Mouse (Mus musculus) hindbrain, embryonic 13.5 days (tissue): Measurements from ENCODE around the gene Gm29776. TPM values are rescaled to one million over a fixed set of nuclear protein-coding genes. Genes with fewer than 3 reads are reported as not detected.

Experiments used
- ATAC-seq: fragments of 200-750 bp; cut with Nextera tagmentation; 2 replicates; pipeline ENCODE4 v1.8.0; 2017; ENCODE audit warnings: moderate TSS enrichment; ENCODE audit not compliant: low FRiP score
- H3K27ac ChIP-seq: fragments of 300-500 bp; sonication (generic); 2 replicates; pipeline ENCODE4 v1.5.1; 2015; ENCODE audit warnings: inconsistent platforms, mild to moderate bottlenecking, moderate library complexity
- H3K27me3 ChIP-seq: fragments of 300-500 bp; sonication (generic); 2 replicates; pipeline ENCODE4 v1.6.1; 2015; ENCODE audit warnings: mild to moderate bottlenecking, inconsistent platforms
- H3K36me3 ChIP-seq: fragments of 300-500 bp; sonication (generic); 2 replicates; pipeline ENCODE4 v1.6.1; 2015; ENCODE audit warnings: mild to moderate bottlenecking, inconsistent platforms
- H3K4me1 ChIP-seq: fragments of 300-500 bp; sonication (generic); replicated peaks from 2 replicates; pipeline ENCODE4 v1.6.1; 2015; ENCODE audit warnings: inconsistent platforms
- H3K4me2 ChIP-seq: fragments of 300-500 bp; sonication (generic); 2 replicates; pipeline ENCODE4 v1.6.1; 2015; ENCODE audit warnings: inconsistent platforms, mild to moderate bottlenecking, moderate library complexity
- H3K4me3 ChIP-seq: fragments of 300-500 bp; sonication (generic); 2 replicates; pipeline ENCODE4 v1.5.1; 2015; ENCODE audit warnings: mild to moderate bottlenecking, inconsistent platforms
- H3K9ac ChIP-seq: fragments of 300-500 bp; sonication (generic); 2 replicates; pipeline ENCODE4 v1.6.1; 2015; ENCODE audit warnings: mild to moderate bottlenecking, inconsistent platforms
- H3K9me3 ChIP-seq: fragments of 300-500 bp; sonication (generic); 2 replicates; pipeline ENCODE4 v1.6.1; 2016; ENCODE audit warnings: inconsistent platforms
- WGBS: fragments of 180-500 bp; shearing (Covaris S2); methylation state at CpG from one replicate; pipeline ENCODE4 v1.1.7; 2015; 5-methylcytosine and 5-hydroxymethylcytosine counted together
- polyA plus RNA-seq: library from polyadenylated mRNA; unstranded; fragments of >200 nt; fragmentation: Nextera tagmentation; extraction: Ambion mirVana; gene quantifications from 2 replicates; pipeline ENCODE4 v1.2.1, GENCODE M21; 2015

The Gm29776 gene
- polyA plus RNA-seq, 1 experiment from 2014 or later = 0.34 TPM

DNA sequence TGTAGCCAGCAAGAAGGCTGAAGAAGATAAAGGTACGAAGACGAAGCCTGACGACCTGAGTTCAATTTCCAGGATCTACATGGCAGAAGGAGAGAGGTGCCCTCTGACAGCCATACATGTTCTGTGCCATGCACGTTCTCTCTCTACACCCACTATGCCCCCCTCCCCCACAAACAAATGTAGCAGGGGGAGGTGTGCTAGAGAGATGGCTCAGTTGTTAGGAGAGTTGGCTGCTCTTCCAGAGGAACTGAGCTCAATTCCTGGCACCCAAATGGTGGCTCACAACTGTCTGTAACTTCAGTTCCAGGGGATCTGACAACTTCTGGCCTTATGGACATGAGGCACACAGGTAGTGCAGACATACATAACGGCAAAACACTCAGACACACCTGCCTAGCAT, 22.3 kb downstream of the Gm29776 start:
- Histone ChIP-seq H3K27me3 (no peaks in the 10 kb centered on the region), H3K36me3 (peaks cover 79% of the 10 kb centered on the region), H3K4me3 (no peak overlapping the region), H3K4me1 (no peaks in the 10 kb centered on the region), H3K4me2 (no peak overlapping the region), H3K9me3 (no peaks in the 10 kb centered on the region), H3K27ac (no peak overlapping the region), H3K9ac (no peak overlapping the region)
- WGBS = 87% methylated on average over 5 of the region's 5 CpGs
- no peak for ATAC-seq

DNA sequence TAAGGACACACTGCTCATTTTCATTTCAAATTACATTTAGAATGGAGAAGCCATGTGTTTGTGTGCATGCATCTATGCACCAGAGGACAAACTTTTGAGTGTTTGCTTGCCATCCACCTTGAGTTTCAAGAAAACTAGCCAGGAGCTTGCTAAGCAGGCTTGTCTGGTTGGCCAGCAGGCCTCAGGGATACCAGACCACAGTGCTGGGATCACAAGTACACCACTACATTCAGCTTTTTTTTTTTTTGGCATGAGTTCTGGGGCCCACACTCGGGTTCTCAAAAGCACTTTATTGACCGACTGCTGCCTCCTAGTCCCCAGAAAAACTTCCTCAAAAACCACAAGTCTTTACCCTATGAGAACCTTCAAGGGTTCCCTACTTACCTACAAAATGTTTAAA, 24.3 kb downstream of the Gm29776 start:
- Histone ChIP-seq H3K4me3 (no peak overlapping the region), H3K4me2 (no peak overlapping the region), H3K27me3 (no peaks in the 10 kb centered on the region), H3K27ac (no peak overlapping the region), H3K4me1 (no peaks in the 10 kb centered on the region), H3K9ac (no peak overlapping the region), H3K36me3 (peaks cover 79% of the 10 kb centered on the region), H3K9me3 (no peaks in the 10 kb centered on the region)
- WGBS = 89% methylated on average over 2 of the region's 2 CpGs
- ATAC-seq = no peak

- Histone ChIP-seq H3K4me1 (no peaks in the 10 kb centered on the region), H3K4me2 (no peak overlapping the region), H3K27ac (no peak overlapping the region), H3K27me3 (no peaks in the 10 kb centered on the region), H3K36me3 (peaks cover 85% of the 10 kb centered on the region), H3K9ac (no peak overlapping the region), H3K4me3 (no peak overlapping the region), H3K9me3 (no peaks in the 10 kb centered on the region)
- no peak for ATAC-seq
- 77% methylated on average over 4 of the region's 4 CpGs for WGBS
Observed at GRCm38 (mm10) chr14:54669381-54669780, 29.3 kb downstream of the Gm29776 start.

DNA sequence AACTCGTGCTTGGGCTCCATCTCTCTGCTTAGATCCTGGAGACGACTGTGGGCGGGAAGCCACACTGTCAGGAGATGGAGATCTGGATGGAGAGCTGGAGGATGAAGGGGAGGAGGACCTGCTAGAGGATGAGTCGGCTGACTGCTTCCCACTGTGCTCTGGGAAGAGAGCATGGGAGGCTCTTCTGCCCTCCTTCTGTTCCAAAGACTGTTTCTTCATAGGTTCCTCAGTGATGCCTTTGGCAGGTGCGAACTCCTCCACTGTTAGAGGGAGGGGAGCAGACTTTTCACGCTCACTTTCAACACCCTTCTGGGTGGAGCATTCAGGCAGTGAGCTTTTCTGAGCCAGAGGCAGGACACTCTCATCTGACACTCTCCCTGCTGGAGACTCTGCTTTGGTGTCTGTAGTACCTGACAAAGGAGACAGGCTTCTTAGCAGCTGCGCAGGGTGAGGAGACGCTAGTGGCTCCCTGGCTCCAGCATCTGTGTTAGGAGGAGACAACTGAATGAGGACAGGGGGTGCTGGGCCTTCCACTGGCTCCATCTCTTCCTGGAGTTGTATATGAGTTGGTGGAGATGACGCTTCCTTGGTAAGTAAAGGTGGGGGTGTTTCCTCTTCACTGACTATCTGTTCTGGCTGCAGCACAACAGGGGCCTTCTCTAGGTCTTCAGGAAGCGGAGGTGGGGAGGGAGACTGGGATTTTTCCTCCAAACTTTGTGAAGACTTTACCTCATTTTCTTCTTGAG, 34.0 kb downstream of the Gm29776 start:
- no peaks in the 10 kb centered on the region for H3K4me1 ChIP-seq
- H3K4me2 ChIP-seq = no peak overlapping the region
- H3K9me3 ChIP-seq = no peaks in the 10 kb centered on the region
- peaks cover 97% of the 10 kb centered on the region for H3K36me3 ChIP-seq
- no peak overlapping the region for H3K27ac ChIP-seq
- WGBS = 90% methylated on average over 10 of the region's 10 CpGs
- no peak overlapping the region for H3K4me3 ChIP-seq
- H3K27me3 ChIP-seq = no peaks in the 10 kb centered on the region
- no peak for ATAC-seq
- H3K9ac ChIP-seq = no peak overlapping the region

GRCm38 (mm10) chr14:54660009-54660408, 38.6 kb downstream of the Gm29776 start:
- Histone ChIP-seq H3K27ac (no peak overlapping the region), H3K4me3 (no peak overlapping the region), H3K27me3 (no peaks in the 10 kb centered on the region), H3K36me3 (peaks cover 92% of the 10 kb centered on the region), H3K9ac (no peak overlapping the region), H3K4me2 (no peak overlapping the region), H3K4me1 (no peaks in the 10 kb centered on the region), H3K9me3 (no peaks in the 10 kb centered on the region)
- WGBS = 99% methylated on average over 2 of the region's 2 CpGs
- no peak for ATAC-seq

GRCm38 (mm10) chr14:54653496-54653895, 45.1 kb downstream of the Gm29776 start:
- Histone ChIP-seq H3K4me2 (peak overlapping the region; percentile 97), H3K27me3 (no peaks in the 10 kb centered on the region), H3K9me3 (no peaks in the 10 kb centered on the region), H3K9ac (peak overlapping the region; percentile 90), H3K4me3 (peak overlapping the region; percentile 72), H3K36me3 (peaks cover 65% of the 10 kb centered on the region), H3K27ac (peak overlapping the region; percentile 91), H3K4me1 (peaks cover 48% of the 10 kb centered on the region)
- peak; percentile 83 for ATAC-seq
- WGBS = under 1% methylated on average over 12 of the region's 12 CpGs

GRCm38 (mm10) chr14:54652787-54653186, 45.8 kb downstream of the Gm29776 start:
- Histone ChIP-seq H3K36me3 (peaks cover 65% of the 10 kb centered on the region), H3K4me1 (peaks cover 55% of the 10 kb centered on the region), H3K9ac (peak overlapping the region; percentile 90), H3K4me3 (peak overlapping the region; percentile 72), H3K4me2 (peak overlapping the region; percentile 97), H3K9me3 (no peaks in the 10 kb centered on the region), H3K27ac (peak overlapping the region; percentile 91), H3K27me3 (no peaks in the 10 kb centered on the region)
- ATAC-seq = no peak
- WGBS = 0% methylated on average over 7 of the region's 7 CpGs

DNA sequence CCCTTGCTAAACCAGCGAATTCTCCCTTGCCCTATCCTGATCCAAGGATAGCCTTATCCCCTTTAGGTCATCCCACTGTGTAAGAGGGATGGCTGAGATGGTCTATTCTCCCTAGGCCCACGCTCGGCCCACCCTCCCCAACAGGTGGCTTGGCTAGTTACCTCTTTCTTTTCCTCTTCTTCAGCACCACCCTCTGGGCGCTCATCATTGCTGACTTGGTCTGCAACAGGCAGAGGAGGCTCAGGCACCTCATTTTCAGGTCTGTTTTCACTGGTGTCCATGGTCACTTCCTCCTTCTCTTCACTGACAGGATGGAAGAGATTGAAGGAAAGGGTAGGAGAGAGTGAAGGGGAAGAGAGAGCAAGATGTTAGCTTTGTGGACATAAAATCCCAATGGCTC, 47.1 kb downstream of the Gm29776 start:
- H3K27ac ChIP-seq = peak overlapping the region; percentile 58
- H3K36me3 ChIP-seq = peaks cover 65% of the 10 kb centered on the region
- peak overlapping the region; percentile 90; the same call in 1 of the 2 replicates for H3K9ac ChIP-seq
- H3K9me3 ChIP-seq = no peaks in the 10 kb centered on the region
- peak overlapping the region; percentile 72 for H3K4me3 ChIP-seq
- peaks cover 55% of the 10 kb centered on the region for H3K4me1 ChIP-seq
- H3K27me3 ChIP-seq = no peaks in the 10 kb centered on the region
- 0 out of 2 replicates have a peak, but pooled peaks have one; percentile 5 for ATAC-seq
- 76% methylated on average over 4 of the region's 4 CpGs for WGBS
- peak overlapping the region; percentile 97 for H3K4me2 ChIP-seq

- no peaks in the 10 kb centered on the region for H3K9me3 ChIP-seq
Observed at GRCm38 (mm10) chr14:54650621-54651454, 47.8 kb downstream of the Gm29776 start.

DNA sequence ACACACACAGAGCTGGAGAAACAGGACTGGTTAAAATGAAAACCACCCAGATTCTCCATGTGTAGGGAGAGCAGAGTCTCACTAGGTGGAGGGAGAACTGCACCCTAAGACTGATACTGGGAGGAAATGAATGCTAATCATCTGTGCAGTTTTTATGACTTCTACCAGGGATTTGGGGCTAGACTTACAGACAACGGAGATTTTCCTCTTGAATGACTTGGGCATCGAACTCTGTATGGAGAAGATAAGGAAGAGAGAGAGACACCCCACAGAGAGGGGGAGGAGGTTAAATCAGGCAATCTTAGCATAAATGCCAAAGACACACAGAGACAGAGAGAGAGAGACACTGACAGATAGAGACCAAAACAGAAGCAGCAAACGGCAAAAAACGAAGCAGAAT, 50.7 kb downstream of the Gm29776 start:
- ATAC-seq = no peak
- Histone ChIP-seq H3K4me1 (peaks cover 46% of the 10 kb centered on the region), H3K27ac (no peak overlapping the region), H3K36me3 (peaks cover 84% of the 10 kb centered on the region), H3K27me3 (no peaks in the 10 kb centered on the region), H3K4me2 (no peak overlapping the region), H3K9ac (no peak overlapping the region), H3K4me3 (no peak overlapping the region), H3K9me3 (no peaks in the 10 kb centered on the region)
- 83% methylated on average over 4 of the region's 4 CpGs for WGBS

More at GRCm38 (mm10) chr14:54650621-54651454, 47.8 kb downstream of the Gm29776 start:
- WGBS = 63% methylated on average over 23 of the region's 23 CpGs
- Histone ChIP-seq H3K27me3 (no peaks in the 10 kb centered on the region), H3K9ac (no peak overlapping the region), H3K36me3 (peaks cover 65% of the 10 kb centered on the region), H3K4me2 (peak overlapping the region; percentile 97), H3K4me3 (peak overlapping the region; percentile 72), H3K4me1 (peaks cover 55% of the 10 kb centered on the region), H3K27ac (peak overlapping the region; percentile 58)
- ATAC-seq = peak; percentile 33

DNA sequence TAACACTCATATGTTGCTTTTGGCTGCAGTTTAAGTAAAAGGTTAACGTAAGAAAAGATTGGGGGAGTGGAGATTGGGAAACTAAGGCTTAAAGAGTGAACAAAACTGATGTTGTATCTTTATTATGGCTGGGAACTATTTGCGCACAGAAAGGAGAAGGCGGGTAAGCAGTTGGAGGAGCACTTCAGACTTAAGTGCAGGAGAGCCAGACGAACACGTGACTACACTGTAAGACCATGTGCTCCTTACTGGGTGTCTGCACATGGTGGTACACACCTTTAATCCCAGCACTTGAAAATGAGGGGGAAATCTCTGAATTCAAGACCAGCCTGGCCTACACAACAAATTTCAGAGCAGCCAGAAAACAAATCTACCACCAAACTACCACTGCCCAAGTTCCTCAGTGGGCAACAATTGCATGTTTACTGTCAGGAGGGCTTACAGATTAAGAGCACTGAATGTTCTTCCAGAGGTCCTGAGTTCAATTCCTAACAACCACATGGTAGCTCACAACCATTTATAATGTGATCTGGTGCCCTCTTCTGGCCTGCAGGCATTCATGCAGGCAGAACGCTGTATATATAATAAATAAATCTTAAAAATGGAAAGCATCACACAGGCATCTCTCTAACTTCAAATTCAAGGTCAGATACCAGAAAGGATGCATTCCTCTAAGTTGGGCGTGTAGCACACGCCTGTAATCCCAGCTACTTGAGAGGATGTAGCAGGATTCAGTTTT, 51.6 kb downstream of the Gm29776 start:
- WGBS = 93% methylated on average over 8 of the region's 8 CpGs

DNA sequence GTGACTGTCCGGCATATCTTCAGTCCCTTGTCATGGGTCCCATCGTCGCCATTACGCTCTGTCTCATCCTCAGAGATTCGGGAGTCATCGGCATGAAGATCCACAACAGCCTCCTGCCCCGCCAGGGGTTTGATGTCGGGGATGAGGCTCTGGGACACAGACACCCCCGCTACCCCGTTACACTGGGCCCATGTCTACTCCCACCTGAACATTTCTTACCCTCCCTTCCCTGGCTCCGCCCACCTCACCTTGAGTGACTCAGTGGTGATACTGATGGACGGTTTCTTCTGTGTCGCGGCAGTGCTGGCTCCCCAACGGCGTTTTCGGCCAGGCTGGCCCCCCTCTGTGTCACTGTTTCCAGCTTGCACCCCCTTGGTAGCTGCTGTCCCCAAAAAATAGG, 52.2 kb downstream of the Gm29776 start:
- Histone ChIP-seq H3K9me3 (no peaks in the 10 kb centered on the region), H3K27ac (no peak overlapping the region), H3K27me3 (no peaks in the 10 kb centered on the region), H3K36me3 (peaks cover 89% of the 10 kb centered on the region), H3K9ac (no peak overlapping the region), H3K4me1 (peaks cover 39% of the 10 kb centered on the region), H3K4me3 (no peak overlapping the region), H3K4me2 (no peak overlapping the region)
- ATAC-seq = no peak
- WGBS = 93% methylated on average over 17 of the region's 17 CpGs

More for the DNA sequence above, 51.6 kb downstream of the Gm29776 start:
- H3K27me3 ChIP-seq = no peaks in the 10 kb centered on the region
- peaks cover 92% of the 10 kb centered on the region for H3K36me3 ChIP-seq
- H3K27ac ChIP-seq = no peak overlapping the region
- peaks cover 43% of the 10 kb centered on the region for H3K4me1 ChIP-seq
- no peak overlapping the region for H3K9ac ChIP-seq
- no peak for ATAC-seq
- H3K9me3 ChIP-seq = no peaks in the 10 kb centered on the region
- no peak overlapping the region for H3K4me3 ChIP-seq
- H3K4me2 ChIP-seq = no peak overlapping the region
